Mouse (Mus musculus) forebrain, embryonic 13.5 days (tissue): ENCODE data around the gene Snx9. TPM values are rescaled to one million over a fixed set of nuclear protein-coding genes. Genes with fewer than 3 reads are reported as not detected.

Source experiments
- polyA plus RNA-seq: library from polyadenylated mRNA; unstranded; fragments of >200 nt; fragmentation: Nextera tagmentation; extraction: Ambion mirVana; gene quantifications from 2 replicates; pipeline ENCODE4 v1.2.1, GENCODE M21; 2015

The Snx9 gene
- polyA plus RNA-seq, 1 experiment from 2014 or later, result 5.7 TPM

Other genes with a start within 250 kb of the Snx9 start
- gene Synj2, start 100.0 kb downstream of the Snx9 start, polyA plus RNA-seq, result 0.34 and 0.46 TPM in 2 replicates
- 10.9 and 12.6 TPM in 2 replicates for gene Serac1, start 238.4 kb downstream of the Snx9 start, polyA plus RNA-seq
- 196 and 225 TPM in 2 replicates for gene Gtf2h5, start 238.5 kb downstream of the Snx9 start, polyA plus RNA-seq